Mouse (Mus musculus): ENCODE measurements at regions not wholly inside any gene's neighbourhood (a gene's known extent, or its start where the extent isn't known, plus 50 kb on each side); places are given as distances from the start of the nearest gene placed in this dataset.

DNA sequence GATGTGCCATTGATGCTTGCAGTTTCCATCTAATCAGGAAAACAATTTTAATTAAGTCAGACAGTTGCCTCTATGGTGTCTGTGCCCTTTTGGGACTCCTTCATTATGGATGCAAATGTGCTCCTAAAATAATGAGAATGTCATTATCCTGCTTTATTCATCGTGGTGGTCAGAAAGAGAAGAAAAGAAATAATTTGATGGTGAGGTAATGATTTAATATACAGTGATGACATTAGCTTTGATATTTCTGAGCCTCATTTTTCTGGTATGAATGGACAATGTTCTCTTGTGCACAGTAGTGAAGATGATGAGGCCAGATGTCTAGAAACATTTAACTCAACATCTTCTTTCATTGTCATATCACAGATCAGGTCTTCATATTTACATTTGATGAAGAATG is 1123.6 kb downstream of the Tbl1xr1 start:
- Histone ChIP-seq H3K4me3 (ENCODE audit: low read depth, low read length) (no peak overlapping the region), H3K9me3 (replicated peaks; ENCODE audit: control insufficient read depth, insufficient read depth, low read length, poor library complexity, severe bottlenecking) (no peaks in the 10 kb centered on the region), H3K27ac (ENCODE audit: insufficient read depth, low read length) (no peak overlapping the region), H3K27me3 (ENCODE audit: control insufficient read depth, insufficient read depth, low read length, poor library complexity, severe bottlenecking) (no peaks in the 10 kb centered on the region), H3K4me1 (ENCODE audit: control insufficient read depth, insufficient read depth, low read length) (no peaks in the 10 kb centered on the region), H3K36me3 (ENCODE audit: control insufficient read depth, insufficient read depth, low read length, poor library complexity, severe bottlenecking) (no peaks in the 10 kb centered on the region), H3K9ac (ENCODE audit: low read depth, poor library complexity, severe bottlenecking) (no peak overlapping the region)
- TF ChIP-seq CTCF (IDR thresholded peaks at IDR 0.05; ENCODE audit: low read depth, low read length) (no peak), EP300 (IDR thresholded peaks at IDR 0.05; ENCODE audit: insufficient read depth, low read depth, low read length) (no peak), POLR2A (IDR thresholded peaks at IDR 0.05; ENCODE audit: insufficient read depth, low read length) (no peak)

DNA sequence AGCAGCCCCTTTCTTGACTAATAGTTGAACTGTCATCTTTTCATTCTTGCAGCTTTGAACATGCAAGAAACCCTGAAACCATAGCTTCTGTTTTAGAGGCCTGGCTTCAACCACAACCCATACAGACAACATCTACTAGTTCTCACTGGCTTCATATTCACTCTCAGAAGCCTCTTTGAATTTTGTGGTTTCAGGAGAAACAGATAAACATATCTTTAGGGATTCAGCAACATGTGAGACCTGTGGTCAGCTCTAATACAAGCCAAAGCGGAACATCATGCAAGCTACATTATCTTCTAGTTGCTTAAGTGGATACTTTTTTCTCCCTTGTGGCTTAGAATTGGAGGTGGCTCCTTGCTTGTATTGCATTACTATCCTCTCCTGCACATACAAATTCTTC is 1138.0 kb downstream of the Tbl1xr1 start:
- Histone ChIP-seq H3K4me1 (ENCODE audit: control insufficient read depth, insufficient read depth, low read length) (no peaks in the 10 kb centered on the region), H3K9me3 (replicated peaks; ENCODE audit: control insufficient read depth, insufficient read depth, low read length, poor library complexity, severe bottlenecking) (no peaks in the 10 kb centered on the region), H3K27me3 (ENCODE audit: control insufficient read depth, insufficient read depth, low read length, poor library complexity, severe bottlenecking) (no peaks in the 10 kb centered on the region), H3K9ac (ENCODE audit: low read depth, poor library complexity, severe bottlenecking) (no peak overlapping the region), H3K27ac (ENCODE audit: insufficient read depth, low read length) (no peak overlapping the region), H3K36me3 (ENCODE audit: control insufficient read depth, insufficient read depth, low read length, poor library complexity, severe bottlenecking) (no peaks in the 10 kb centered on the region), H3K4me3 (ENCODE audit: low read depth, low read length) (no peak overlapping the region)
- TF ChIP-seq CTCF (IDR thresholded peaks at IDR 0.05; ENCODE audit: low read depth, low read length) = no peak
- no peak for TF ChIP-seq POLR2A (IDR thresholded peaks at IDR 0.05; ENCODE audit: insufficient read depth, low read length)
- TF ChIP-seq EP300 (IDR thresholded peaks at IDR 0.05; ENCODE audit: insufficient read depth, low read depth, low read length) = no peak

DNA sequence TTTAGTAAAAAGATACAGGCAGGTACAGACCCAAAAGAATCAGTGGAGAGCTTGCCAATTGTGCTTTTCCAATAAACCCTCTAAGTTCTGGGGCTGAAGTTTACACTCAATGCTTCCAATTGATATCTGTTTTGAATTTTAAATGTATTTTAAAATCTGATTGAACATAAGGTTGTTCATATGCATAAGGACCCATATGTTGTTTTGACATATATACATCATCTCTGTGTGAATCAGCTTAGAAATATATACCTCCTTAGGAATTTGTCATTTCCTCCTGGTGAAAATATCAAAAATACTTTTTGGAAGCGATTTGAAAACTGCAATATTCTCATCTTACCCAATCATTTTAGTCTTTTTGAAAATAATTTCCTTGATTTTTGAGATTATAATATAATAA is 1140.3 kb downstream of the Tbl1xr1 start:
- no peak overlapping the region for H3K4me3 ChIP-seq (ENCODE audit: low read depth, low read length)
- H3K27ac ChIP-seq (ENCODE audit: insufficient read depth, low read length) = no peak overlapping the region
- no peaks in the 10 kb centered on the region for H3K9me3 ChIP-seq (replicated peaks; ENCODE audit: control insufficient read depth, insufficient read depth, low read length, poor library complexity, severe bottlenecking)
- no peaks in the 10 kb centered on the region for H3K27me3 ChIP-seq (ENCODE audit: control insufficient read depth, insufficient read depth, low read length, poor library complexity, severe bottlenecking)
- H3K4me1 ChIP-seq (ENCODE audit: control insufficient read depth, insufficient read depth, low read length) = no peaks in the 10 kb centered on the region
- no peaks in the 10 kb centered on the region for H3K36me3 ChIP-seq (ENCODE audit: control insufficient read depth, insufficient read depth, low read length, poor library complexity, severe bottlenecking)
- no peak overlapping the region for H3K9ac ChIP-seq (ENCODE audit: low read depth, poor library complexity, severe bottlenecking)
- TF ChIP-seq CTCF (IDR thresholded peaks at IDR 0.05; ENCODE audit: low read depth, low read length) = no peak
- TF ChIP-seq EP300 (IDR thresholded peaks at IDR 0.05; ENCODE audit: insufficient read depth, low read depth, low read length) = no peak
- TF ChIP-seq POLR2A (IDR thresholded peaks at IDR 0.05; ENCODE audit: insufficient read depth, low read length) = no peak

DNA sequence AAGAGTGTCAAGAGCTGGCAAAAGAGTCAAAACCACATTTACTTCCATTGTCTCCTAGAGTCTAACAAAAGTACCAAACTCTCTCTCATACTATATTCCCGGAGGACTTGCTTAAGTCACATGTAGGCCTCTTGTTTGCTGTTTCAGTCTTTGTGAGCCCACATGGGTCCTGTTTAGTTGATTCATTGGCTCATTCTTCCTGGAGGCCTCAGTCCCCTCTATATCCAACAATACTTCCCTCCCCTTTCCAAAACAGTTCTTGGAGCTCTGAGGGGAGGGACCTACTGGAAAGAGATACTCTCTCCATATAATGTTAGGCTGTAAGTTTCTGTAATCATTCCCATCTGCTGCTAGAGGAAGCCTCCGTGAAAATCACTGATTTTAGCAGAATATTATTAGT is 1171.8 kb downstream of the Tbl1xr1 start:
- Histone ChIP-seq H3K9me3 (replicated peaks; ENCODE audit: control insufficient read depth, insufficient read depth, low read length, poor library complexity, severe bottlenecking) (no peaks in the 10 kb centered on the region), H3K4me3 (ENCODE audit: low read depth, low read length) (no peak overlapping the region), H3K4me1 (ENCODE audit: control insufficient read depth, insufficient read depth, low read length) (no peaks in the 10 kb centered on the region), H3K27me3 (ENCODE audit: control insufficient read depth, insufficient read depth, low read length, poor library complexity, severe bottlenecking) (no peaks in the 10 kb centered on the region), H3K9ac (ENCODE audit: low read depth, poor library complexity, severe bottlenecking) (no peak overlapping the region), H3K36me3 (ENCODE audit: control insufficient read depth, insufficient read depth, low read length, poor library complexity, severe bottlenecking) (no peaks in the 10 kb centered on the region), H3K27ac (ENCODE audit: insufficient read depth, low read length) (no peak overlapping the region)
- no peak for TF ChIP-seq CTCF (IDR thresholded peaks at IDR 0.05; ENCODE audit: low read depth, low read length)
- TF ChIP-seq POLR2A (IDR thresholded peaks at IDR 0.05; ENCODE audit: insufficient read depth, low read length) = no peak
- TF ChIP-seq EP300 (IDR thresholded peaks at IDR 0.05; ENCODE audit: insufficient read depth, low read depth, low read length) = no peak

DNA sequence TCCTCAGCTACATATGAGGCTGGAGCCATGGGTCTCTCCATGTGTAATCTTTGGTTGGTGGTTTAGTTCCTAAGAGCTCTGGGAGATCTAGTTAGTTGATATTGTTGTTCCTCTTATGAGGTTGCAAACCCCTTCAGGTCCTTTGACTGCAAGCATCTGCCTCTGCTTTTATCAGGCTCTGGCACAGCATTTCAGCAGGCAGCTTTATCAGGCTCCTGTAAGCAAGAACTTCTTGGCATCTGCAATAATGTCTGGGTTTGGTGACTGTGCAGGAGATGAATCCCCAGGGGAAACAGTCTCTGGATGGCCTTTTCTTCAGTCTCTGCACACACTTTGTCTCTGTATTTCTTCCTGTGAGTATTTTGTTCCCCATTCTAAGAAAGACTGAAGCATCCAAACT is 1175.7 kb downstream of the Tbl1xr1 start:
- H3K4me1 ChIP-seq (ENCODE audit: control insufficient read depth, insufficient read depth, low read length) = no peaks in the 10 kb centered on the region
- no peak overlapping the region for H3K4me3 ChIP-seq (ENCODE audit: low read depth, low read length)
- H3K36me3 ChIP-seq (ENCODE audit: control insufficient read depth, insufficient read depth, low read length, poor library complexity, severe bottlenecking) = no peaks in the 10 kb centered on the region
- H3K9me3 ChIP-seq (replicated peaks; ENCODE audit: control insufficient read depth, insufficient read depth, low read length, poor library complexity, severe bottlenecking) = no peaks in the 10 kb centered on the region
- no peak overlapping the region for H3K9ac ChIP-seq (ENCODE audit: low read depth, poor library complexity, severe bottlenecking)
- no peak for TF ChIP-seq POLR2A (IDR thresholded peaks at IDR 0.05; ENCODE audit: insufficient read depth, low read length)
- no peak for TF ChIP-seq EP300 (IDR thresholded peaks at IDR 0.05; ENCODE audit: insufficient read depth, low read depth, low read length)
- no peak for TF ChIP-seq CTCF (IDR thresholded peaks at IDR 0.05; ENCODE audit: low read depth, low read length)
- H3K27me3 ChIP-seq (ENCODE audit: control insufficient read depth, insufficient read depth, low read length, poor library complexity, severe bottlenecking) = no peaks in the 10 kb centered on the region
- no peak overlapping the region for H3K27ac ChIP-seq (ENCODE audit: insufficient read depth, low read length)

DNA sequence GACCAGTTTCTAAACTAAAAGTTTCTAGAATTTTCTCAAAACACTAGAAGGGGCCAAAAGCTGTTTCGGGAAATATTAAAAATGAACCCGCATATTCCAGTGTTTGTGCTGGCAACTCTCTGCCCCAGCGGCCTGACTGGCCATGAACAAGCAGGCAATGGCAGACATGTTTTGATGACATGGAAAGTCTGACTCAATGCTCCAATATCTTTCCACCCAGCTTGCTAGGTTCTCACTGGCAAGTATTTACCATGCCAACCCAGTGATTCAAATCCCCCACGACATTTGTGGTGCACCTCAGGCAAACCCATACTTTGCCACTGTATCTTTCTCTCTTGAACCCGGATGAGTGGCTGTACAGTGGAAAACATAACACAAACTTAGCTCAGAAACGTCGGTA is 1222.4 kb downstream of the Tbl1xr1 start:
- Histone ChIP-seq H3K9me3 (replicated peaks; ENCODE audit: control insufficient read depth, insufficient read depth, low read length, poor library complexity, severe bottlenecking) (no peaks in the 10 kb centered on the region), H3K27ac (ENCODE audit: insufficient read depth, low read length) (no peak overlapping the region), H3K9ac (ENCODE audit: low read depth, poor library complexity, severe bottlenecking) (no peak overlapping the region), H3K4me3 (ENCODE audit: low read depth, low read length) (no peak overlapping the region), H3K36me3 (ENCODE audit: control insufficient read depth, insufficient read depth, low read length, poor library complexity, severe bottlenecking) (no peaks in the 10 kb centered on the region), H3K4me1 (ENCODE audit: control insufficient read depth, insufficient read depth, low read length) (no peaks in the 10 kb centered on the region), H3K27me3 (ENCODE audit: control insufficient read depth, insufficient read depth, low read length, poor library complexity, severe bottlenecking) (no peaks in the 10 kb centered on the region)
- TF ChIP-seq POLR2A (IDR thresholded peaks at IDR 0.05; ENCODE audit: insufficient read depth, low read length) (no peak), EP300 (IDR thresholded peaks at IDR 0.05; ENCODE audit: insufficient read depth, low read depth, low read length) (no peak), CTCF (IDR thresholded peaks at IDR 0.05; ENCODE audit: low read depth, low read length) (no peak)
